Mouse (Mus musculus) embryo, embryonic 11.5 days (tissue): ENCODE data around the gene Mrtfb.
"Not testable (repeated sequence)": the region's sequence is repeated elsewhere in the genome, so short reads cannot be mapped to it uniquely, and the experiment has no call there.

ENCODE experiments used
- DNase-seq: peaks from one replicate; pipeline ENCODE4 v3.0.0-alpha.2; 2012; ENCODE audit warnings: low read depth, low spot score

Gene Mrtfb

GRCm38 (mm10) chr16:13276258-13276657, 20.0 kb downstream of the Mrtfb start:
- DNase-seq = no peak

GRCm38 (mm10) chr16:13276709-13277399, 20.6 kb downstream of the Mrtfb start:
- DNase-seq = no peak

GRCm38 (mm10) chr16:13286425-13286824, 30.1 kb downstream of the Mrtfb start:
- not testable (repeated sequence) for DNase-seq

DNA sequence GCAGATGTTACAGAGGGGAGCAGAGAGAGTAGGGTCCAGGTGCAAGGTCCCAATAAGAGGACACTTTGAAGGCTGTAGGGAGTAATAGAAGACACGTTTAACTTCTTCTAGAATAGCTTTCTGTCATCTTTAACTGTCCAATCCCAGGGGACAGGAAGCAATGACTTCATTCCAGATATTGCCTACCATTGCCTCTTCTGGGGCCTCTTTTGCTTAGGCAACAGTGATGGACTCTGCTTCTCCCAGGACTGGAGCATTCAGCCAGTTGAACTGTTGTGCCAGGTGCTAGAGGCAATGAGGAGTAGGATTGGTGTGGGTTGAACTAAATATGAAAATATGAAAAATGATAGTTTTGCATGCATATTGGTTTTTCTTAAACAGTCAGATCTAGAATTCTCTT, 41.6 kb downstream of the Mrtfb start:
- DNase-seq = no peak

DNA sequence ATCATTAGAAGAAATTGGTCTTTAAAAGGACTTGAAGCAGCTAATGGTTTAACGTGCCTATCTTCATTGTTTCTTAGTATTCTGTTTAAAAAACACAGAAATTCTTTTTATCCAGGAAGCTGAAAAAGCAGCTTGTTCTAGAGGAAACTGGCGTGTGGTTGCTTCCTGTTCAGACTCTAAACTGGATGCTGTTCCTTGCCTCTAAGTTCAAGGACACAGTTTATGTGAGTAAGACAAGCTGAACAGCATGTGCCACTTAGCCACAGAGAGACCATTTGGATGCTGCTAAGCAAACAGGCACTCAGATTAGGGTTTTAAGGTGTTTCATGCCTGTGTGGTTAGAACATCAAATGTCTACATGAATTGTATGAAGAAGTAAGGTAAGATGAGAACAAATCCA, 42.7 kb downstream of the Mrtfb start:
- DNase-seq = no peak

- no peak for DNase-seq
Observed at GRCm38 (mm10) chr16:13306065-13306695, 49.9 kb downstream of the Mrtfb start.

- DNase-seq = no peak
Observed at GRCm38 (mm10) chr16:13310096-13310683, 53.9 kb downstream of the Mrtfb start.

- no peak for DNase-seq
Observed at GRCm38 (mm10) chr16:13311374-13311773, 55.1 kb downstream of the Mrtfb start.

- no peak for DNase-seq
Observed at GRCm38 (mm10) chr16:13313096-13313719, 56.9 kb downstream of the Mrtfb start.

DNA sequence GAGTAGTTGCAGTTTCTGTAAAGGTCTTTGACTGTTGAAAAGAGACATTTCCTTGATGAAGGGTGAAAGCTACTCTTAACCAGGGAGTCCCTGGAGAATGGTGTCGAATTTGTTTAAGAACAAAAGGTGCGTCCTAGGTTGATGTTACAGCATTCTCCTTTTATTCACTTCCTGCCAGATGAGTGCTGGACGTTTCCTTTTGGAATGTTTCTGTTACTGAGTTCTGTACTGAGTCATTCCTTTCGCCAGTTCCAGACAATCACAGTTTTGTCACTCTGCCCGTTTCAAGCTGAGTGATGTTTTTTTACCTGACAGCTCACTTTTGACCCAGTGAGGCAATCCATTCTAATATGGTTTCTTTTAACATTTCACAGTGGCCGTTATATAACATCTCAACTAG, 67.5 kb downstream of the Mrtfb start:
- no peak for DNase-seq

DNA sequence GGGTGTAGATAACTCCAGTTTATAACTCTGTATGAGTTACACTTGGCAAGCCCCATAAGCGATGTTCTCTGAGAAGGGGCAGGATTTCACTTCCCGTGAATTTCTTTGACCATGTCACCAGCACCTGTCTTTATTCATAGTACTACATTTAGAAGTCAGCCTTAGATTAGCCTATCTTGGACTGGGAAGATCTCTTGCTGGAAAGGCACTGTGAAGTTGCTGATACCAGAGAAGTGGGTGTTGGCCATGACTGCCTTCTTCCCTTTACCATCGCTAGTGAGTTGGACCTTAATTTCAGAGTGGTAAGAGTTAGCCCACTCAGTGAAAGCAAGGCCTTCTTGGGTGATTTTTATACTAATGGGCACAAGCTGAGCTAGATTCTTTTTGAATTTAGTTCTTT, 70.3 kb downstream of the Mrtfb start:
- DNase-seq = no peak

DNA sequence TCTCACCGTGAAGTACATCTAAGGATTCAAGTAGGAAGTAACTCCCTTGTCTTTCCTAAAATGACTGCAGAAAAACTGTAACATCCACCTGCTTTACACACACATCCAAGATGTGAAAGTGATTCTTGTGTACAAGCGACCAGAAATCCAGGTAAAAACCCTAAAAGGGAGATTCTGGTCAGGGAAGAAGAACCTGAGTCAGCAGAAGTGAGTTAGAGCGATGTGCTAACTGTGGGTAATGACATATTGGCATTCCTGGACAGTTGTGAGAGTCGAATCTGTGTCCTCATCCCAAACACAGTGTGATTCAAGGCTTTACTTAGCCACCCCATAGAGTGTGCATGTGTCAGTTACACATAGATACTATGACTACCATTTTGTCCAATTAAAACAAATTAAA, 72.4 kb downstream of the Mrtfb start:
- DNase-seq = no peak

DNA sequence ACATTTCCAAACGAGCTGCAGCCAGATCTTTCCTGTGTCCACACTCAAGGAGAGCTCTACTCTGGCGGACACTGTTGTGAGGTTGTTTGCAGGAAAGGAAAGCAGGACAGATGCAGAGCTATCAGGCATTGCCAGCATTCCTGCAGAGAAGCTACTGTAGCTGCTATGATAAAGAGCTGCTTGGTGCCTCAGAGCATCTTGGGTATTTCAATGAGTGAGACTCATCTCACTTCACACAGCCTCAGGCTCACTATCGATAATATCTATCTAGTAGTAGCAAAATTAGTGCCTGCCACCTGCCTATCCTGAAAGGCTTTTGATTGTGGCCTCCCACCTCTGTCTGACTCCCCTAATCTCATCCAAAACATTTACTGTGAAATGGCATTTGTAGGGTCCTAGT, 73.4 kb downstream of the Mrtfb start:
- no peak for DNase-seq

DNA sequence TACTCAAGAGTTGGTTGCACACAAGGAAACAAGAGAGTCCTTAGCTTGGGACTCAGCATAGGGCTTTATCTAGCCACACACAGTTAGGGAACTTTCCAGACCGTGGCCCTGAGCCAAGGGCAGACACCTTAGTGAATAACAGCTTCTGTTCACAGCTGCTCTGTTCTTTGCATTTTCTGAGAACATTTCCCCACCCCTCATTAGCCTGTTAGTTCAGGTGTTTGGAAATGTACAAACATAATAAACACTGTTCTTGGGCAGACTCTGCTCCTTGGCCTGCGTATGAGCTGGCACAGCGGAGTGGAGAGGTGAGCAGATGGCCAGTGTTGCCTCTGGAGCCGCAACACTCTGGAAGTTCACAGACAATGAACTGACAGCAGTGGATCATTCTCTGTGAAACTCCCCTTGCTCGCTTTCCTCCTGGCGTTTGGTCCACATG, 74.0 kb downstream of the Mrtfb start:
- DNase-seq = no peak

GRCm38 (mm10) chr16:13331898-13332297, 75.6 kb downstream of the Mrtfb start:
- no peak for DNase-seq

DNA sequence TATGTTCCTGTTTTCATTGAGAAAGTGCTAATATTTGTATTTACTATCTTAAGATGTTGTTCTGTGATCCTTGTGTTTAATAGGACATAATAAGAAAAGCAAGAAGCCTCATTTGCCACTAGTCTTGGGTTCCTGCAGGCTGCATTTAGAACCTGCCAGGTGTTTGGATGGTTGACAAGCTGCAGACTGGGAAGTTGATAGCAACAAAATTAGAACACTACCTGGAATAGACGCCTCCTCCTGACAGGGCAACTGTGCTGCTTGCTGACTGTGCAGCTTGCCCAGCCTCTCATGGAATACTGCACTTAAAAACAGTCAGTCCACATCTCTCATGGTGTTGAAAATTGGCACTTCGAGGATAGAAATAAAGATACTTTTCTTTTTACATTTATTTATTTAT, 76.3 kb downstream of the Mrtfb start:
- DNase-seq = no peak

- no peak for DNase-seq
Observed at GRCm38 (mm10) chr16:13333781-13334341, 77.6 kb downstream of the Mrtfb start.

DNA sequence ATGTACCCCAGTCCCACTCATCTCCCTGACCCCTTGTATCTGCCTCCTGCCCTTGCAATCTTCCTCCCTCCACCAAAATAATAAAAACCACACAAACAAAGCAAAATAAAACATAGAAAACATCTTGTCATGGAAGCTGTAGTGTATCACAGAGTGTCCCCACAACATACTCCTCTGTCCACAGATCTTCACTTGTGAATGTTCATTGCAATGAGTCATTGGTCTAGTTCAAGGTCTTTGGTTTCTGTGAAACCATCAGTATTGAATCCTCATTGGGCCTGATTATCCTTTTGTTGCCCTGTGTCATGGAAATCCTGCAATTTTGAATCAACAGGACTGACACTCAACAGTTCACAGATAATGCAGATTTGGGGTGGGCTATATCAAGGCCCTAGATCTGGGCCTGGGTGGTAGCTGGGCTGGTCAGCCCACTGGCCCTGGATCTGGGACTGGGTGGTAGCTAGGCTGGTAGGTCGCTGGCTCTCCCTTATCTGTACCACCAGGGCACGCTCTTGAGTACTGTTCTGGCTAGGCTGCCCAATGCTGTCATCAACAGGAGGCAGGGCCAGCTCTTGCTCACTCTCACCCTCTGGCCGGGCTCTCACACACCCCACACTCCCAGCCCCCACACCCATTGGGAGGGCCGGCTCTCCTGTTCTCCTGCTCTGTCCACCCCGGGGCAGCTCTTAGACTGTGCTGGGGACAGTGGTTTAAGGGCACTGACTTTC, 80.4 kb downstream of the Mrtfb start:
- DNase-seq = no peak

DNA sequence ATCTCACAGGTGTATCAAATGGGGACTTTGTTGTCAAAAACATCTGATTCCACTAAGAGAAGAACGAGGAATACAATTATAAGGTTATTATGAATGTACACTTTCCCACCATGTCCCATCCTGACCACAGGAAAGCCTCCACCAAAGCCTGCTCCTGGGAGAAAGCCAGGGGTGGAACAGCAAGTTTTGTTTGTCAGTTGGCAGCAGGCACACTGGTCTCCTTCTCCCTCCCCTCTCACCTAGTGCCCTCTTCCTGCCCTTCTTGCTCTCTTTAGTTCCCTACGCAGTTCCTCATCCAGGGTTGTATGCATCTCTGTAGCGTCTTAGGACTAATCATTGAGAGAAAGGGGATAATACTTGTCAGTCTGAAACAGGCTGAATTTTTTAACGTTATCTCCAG, 81.8 kb downstream of the Mrtfb start:
- no peak for DNase-seq

GRCm38 (mm10) chr16:13339433-13339832, 83.2 kb downstream of the Mrtfb start:
- DNase-seq = no peak

DNA sequence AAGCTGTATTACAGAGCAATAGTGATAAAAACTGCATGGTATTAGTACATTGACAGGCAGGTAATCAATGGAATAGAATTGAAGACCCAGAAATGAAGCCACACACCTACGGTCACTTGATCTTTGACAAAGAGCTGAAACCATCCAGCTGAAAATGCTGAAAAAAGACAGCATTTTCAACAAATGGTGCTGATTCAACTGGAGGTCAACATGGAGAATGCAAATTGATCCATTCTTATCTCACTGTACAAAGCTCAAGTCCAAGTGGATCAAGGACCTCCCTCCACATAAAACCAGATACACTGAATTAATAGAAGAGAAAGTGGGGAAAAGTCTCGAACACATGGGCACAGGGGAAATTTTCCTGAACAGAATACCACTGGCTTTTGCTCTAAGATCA, 89.5 kb downstream of the Mrtfb start:
- not testable (repeated sequence) for DNase-seq

DNA sequence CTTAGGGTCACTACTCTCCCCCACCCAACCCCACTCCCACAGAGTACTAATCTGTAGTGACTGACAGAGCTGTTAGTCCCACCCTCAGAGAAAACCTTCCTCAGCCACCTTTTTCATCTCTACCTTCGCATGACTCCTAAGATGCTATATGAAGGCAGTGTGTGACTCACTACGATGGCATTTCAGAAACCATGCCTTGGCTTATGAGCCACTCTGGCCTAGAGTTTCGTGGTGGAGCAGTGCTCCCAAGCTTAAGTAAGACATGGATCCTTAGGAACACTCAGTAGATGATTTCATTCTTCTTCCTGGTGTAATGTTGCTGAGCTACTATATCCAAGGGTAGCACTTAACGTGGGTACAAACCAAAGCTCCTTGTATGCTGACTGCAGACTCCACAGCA, 94.4 kb downstream of the Mrtfb start:
- DNase-seq = no peak
